Mouse (Mus musculus) liver, embryonic 11.5 days (tissue): ENCODE data around the gene Plk5. TPM values are rescaled to one million over a fixed set of nuclear protein-coding genes. Genes with fewer than 3 reads are reported as not detected.
"Not testable (repeated sequence)": the region's sequence is repeated elsewhere in the genome, so short reads cannot be mapped to it uniquely, and the experiment has no call there.

Source experiments
- ATAC-seq: fragments of 200-750 bp; cut with Nextera tagmentation; replicated peaks from 2 replicates; pipeline ENCODE4 v1.8.0; 2017; ENCODE audit warnings: moderate number of reproducible peaks, mild to moderate bottlenecking, moderate TSS enrichment, moderate library complexity; ENCODE audit not compliant: low FRiP score
- DNase-seq: peaks from one replicate; pipeline ENCODE4 v3.0.0-alpha.2; 2017; ENCODE audit warnings: low spot score
- H3K27ac ChIP-seq: fragments of 300-500 bp; sonication (generic); 2 replicates; pipeline ENCODE4 v1.5.1; 2014; ENCODE audit warnings: mild to moderate bottlenecking, low read depth, low read length, control low read depth
- H3K27me3 ChIP-seq: fragments of 300-500 bp; sonication (generic); replicated peaks from 2 replicates; pipeline ENCODE4 v1.6.1; 2014; ENCODE audit warnings: low read length, mixed read lengths; ENCODE audit not compliant: control insufficient read depth, insufficient read depth
- H3K36me3 ChIP-seq: fragments of 300-500 bp; sonication (generic); 2 replicates; pipeline ENCODE4 v1.6.1; 2014; ENCODE audit warnings: mild to moderate bottlenecking, low read length, moderate library complexity, mixed read lengths; ENCODE audit not compliant: control insufficient read depth, insufficient read depth
- H3K4me1 ChIP-seq: fragments of 300-500 bp; sonication (generic); replicated peaks from 2 replicates; pipeline ENCODE4 v1.6.1; 2014; ENCODE audit warnings: low read length, mixed read lengths; ENCODE audit not compliant: control insufficient read depth, insufficient read depth
- H3K4me2 ChIP-seq: fragments of 300-500 bp; sonication (generic); 2 replicates; pipeline ENCODE4 v1.6.1; 2014; ENCODE audit warnings: mild to moderate bottlenecking, control low read depth, moderate library complexity
- H3K4me3 ChIP-seq: fragments of 300-500 bp; sonication (generic); 2 replicates; pipeline ENCODE4 v1.5.1; 2014; ENCODE audit warnings: low read depth, low read length, control low read depth
- H3K9ac ChIP-seq: fragments of 300-500 bp; sonication (generic); 2 replicates; pipeline ENCODE4 v1.6.1; 2014; ENCODE audit warnings: low read depth, low read length, control low read depth
- H3K9me3 ChIP-seq: fragments of 300-500 bp; sonication (generic); 2 replicates; pipeline ENCODE4 v1.6.1; 2016; ENCODE audit warnings: low read length, inconsistent platforms, mixed read lengths; ENCODE audit not compliant: control insufficient read depth
- WGBS: fragments of 180-500 bp; shearing (Covaris S2); extraction: QIAGEN DNeasy Blood & Tissue Kit; methylation state at CpG from one replicate; pipeline ENCODE4 v1.1.7; 2014; 5-methylcytosine and 5-hydroxymethylcytosine counted together
- polyA plus RNA-seq: library from polyadenylated mRNA; unstranded; fragments of >200 nt; fragmentation: Nextera tagmentation; extraction: Ambion mirVana; gene quantifications from 2 replicates; pipeline ENCODE4 v1.2.1, GENCODE M21; 2014

The Plk5 gene
- polyA plus RNA-seq, 1 experiment from 2014 or later: 0.25 TPM

- Histone ChIP-seq H3K4me2 (peak overlapping the region; percentile 70), H3K4me3 (peak overlapping the region; percentile 14; the same call in 1 of the 2 replicates), H3K4me1 (peaks cover 48% of the 10 kb centered on the region), H3K36me3 (peaks cover 2% of the 10 kb centered on the region; the same call in 1 of the 2 replicates), H3K27ac (no peak overlapping the region), H3K9ac (no peak overlapping the region), H3K27me3 (peaks cover 54% of the 10 kb centered on the region), H3K9me3 (no peaks in the 10 kb centered on the region)
- WGBS: 18% methylated on average over 21 of the region's 21 CpGs
- ATAC-seq (no peak), DNase-seq (no peak)
These were observed 15.2 kb upstream of the Plk5 start for GRCm38 (mm10) chr10:80341026-80341425.

GRCm38 (mm10) chr10:80341491-80342304 is 14.6 kb upstream of the Plk5 start:
- Histone ChIP-seq H3K4me3 (peak overlapping the region; percentile 36), H3K9ac (no peak overlapping the region), H3K4me2 (peak overlapping the region; percentile 70), H3K27ac (no peak overlapping the region), H3K9me3 (no peaks in the 10 kb centered on the region), H3K4me1 (peaks cover 48% of the 10 kb centered on the region), H3K27me3 (peaks cover 52% of the 10 kb centered on the region), H3K36me3 (no peaks in the 10 kb centered on the region)
- 6% methylated on average over 47 of the region's 47 CpGs for WGBS
- DNase-seq: no peak
- no peak for ATAC-seq

- Histone ChIP-seq H3K9ac (no peak overlapping the region), H3K36me3 (no peaks in the 10 kb centered on the region), H3K4me2 (peak overlapping the region; percentile 70), H3K4me3 (peak overlapping the region; percentile 36), H3K27me3 (peaks cover 56% of the 10 kb centered on the region), H3K27ac (no peak overlapping the region), H3K9me3 (no peaks in the 10 kb centered on the region), H3K4me1 (peaks cover 50% of the 10 kb centered on the region)
- DNase-seq: no peak
- ATAC-seq: no peak
- 4% methylated on average over 26 of the region's 26 CpGs for WGBS
These were observed 13.9 kb upstream of the Plk5 start for GRCm38 (mm10) chr10:80342305-80342748.

- Histone ChIP-seq H3K36me3 (no peaks in the 10 kb centered on the region), H3K4me3 (peak overlapping the region; percentile 36), H3K9me3 (no peaks in the 10 kb centered on the region), H3K27ac (no peak overlapping the region; the same call in 1 of the 2 replicates), H3K4me2 (peak overlapping the region; percentile 70), H3K9ac (peak overlapping the region; percentile 27), H3K27me3 (peaks cover 61% of the 10 kb centered on the region), H3K4me1 (peaks cover 55% of the 10 kb centered on the region)
- peak; percentile 41 for ATAC-seq
- peak; percentile 72 for DNase-seq
- 2% methylated on average over 29 of the region's 33 CpGs for WGBS
These were observed 13.4 kb upstream of the Plk5 start for GRCm38 (mm10) chr10:80342749-80343424.

GRCm38 (mm10) chr10:80343425-80343895 is 12.8 kb upstream of the Plk5 start:
- peak; percentile 9 for ATAC-seq
- Histone ChIP-seq H3K4me1 (peaks cover 58% of the 10 kb centered on the region), H3K27me3 (peaks cover 67% of the 10 kb centered on the region)

GRCm38 (mm10) chr10:80344131-80344661 is 12.1 kb upstream of the Plk5 start:
- Histone ChIP-seq H3K9ac (peak overlapping the region; percentile 63), H3K27me3 (peaks cover 74% of the 10 kb centered on the region)
- WGBS: 20% methylated on average over 9 of the region's 9 CpGs

More at GRCm38 (mm10) chr10:80343425-80343895, 12.8 kb upstream of the Plk5 start:
- H3K9me3 ChIP-seq: no peaks in the 10 kb centered on the region
- H3K36me3 ChIP-seq: no peaks in the 10 kb centered on the region
- H3K4me3 ChIP-seq: peak overlapping the region; percentile 36
- peak overlapping the region; percentile 27 for H3K9ac ChIP-seq
- peak overlapping the region; percentile 70 for H3K4me2 ChIP-seq
- H3K27ac ChIP-seq: peak overlapping the region; percentile 98
- DNase-seq: no peak
- WGBS: 18% methylated on average over 13 of the region's 13 CpGs

GRCm38 (mm10) chr10:80345122-80345521 is 11.1 kb upstream of the Plk5 start:
- peaks cover 84% of the 10 kb centered on the region for H3K27me3 ChIP-seq
- DNase-seq: no peak
- 3% methylated on average over 16 of the region's 16 CpGs for WGBS
- H3K4me1 ChIP-seq: peaks cover 56% of the 10 kb centered on the region
- peak overlapping the region; percentile 70 for H3K4me2 ChIP-seq
- ATAC-seq: peak; percentile 35
- H3K27ac ChIP-seq: peak overlapping the region; percentile 98
- H3K9ac ChIP-seq: peak overlapping the region; percentile 63
- no peaks in the 10 kb centered on the region for H3K9me3 ChIP-seq
- no peaks in the 10 kb centered on the region for H3K36me3 ChIP-seq
- peak overlapping the region; percentile 36 for H3K4me3 ChIP-seq

More at GRCm38 (mm10) chr10:80344131-80344661, 12.1 kb upstream of the Plk5 start:
- DNase-seq (peak; percentile 75), ATAC-seq (peak; percentile 77)
- Histone ChIP-seq H3K27ac (peak overlapping the region; percentile 98), H3K4me1 (peaks cover 58% of the 10 kb centered on the region), H3K36me3 (no peaks in the 10 kb centered on the region), H3K4me3 (peak overlapping the region; percentile 36), H3K9me3 (no peaks in the 10 kb centered on the region), H3K4me2 (peak overlapping the region; percentile 70)

- not testable (repeated sequence) for H3K9ac ChIP-seq, H3K36me3 ChIP-seq, ATAC-seq, H3K4me2 ChIP-seq, H3K27ac ChIP-seq, H3K4me3 ChIP-seq, DNase-seq, H3K9me3 ChIP-seq
- peaks cover 52% of the 10 kb centered on the region for H3K4me1 ChIP-seq
- WGBS: 72% methylated on average over 5 of the region's 6 CpGs
- peaks cover 84% of the 10 kb centered on the region for H3K27me3 ChIP-seq
These were observed 10.3 kb upstream of the Plk5 start for GRCm38 (mm10) chr10:80345929-80346328.
